Mouse (Mus musculus) megakaryocyte, adult 5-6 weeks (primary cell): Measurements from ENCODE around the gene Aox1. TPM values are rescaled to one million over a fixed set of nuclear protein-coding genes. Genes with fewer than 3 reads are reported as not detected.

ENCODE experiments used
- ATAC-seq: 2 replicates; pipeline ENCODE4 v1.8.0; 2016; ENCODE audit warnings: mild to moderate bottlenecking, inconsistent platforms; ENCODE audit not compliant: poor library complexity, severe bottlenecking
- total RNA-seq, 2 experiments: library from RNA; stranded (forward) in 1 of 2; stranded (reverse) in 1 of 2; fragments of 153-499, 151-499 nt in 1 of 2; fragments of 221-1000, 200-1000 nt in 1 of 2; gene quantifications; 2 replicates each; pipeline versions ENCODE4 v1.2.3 to v1.2.4; 2015 to 2017

Aox1 gene
- total RNA-seq, 2 experiments from 2014 or later, result 0.04 to 0.27 TPM

- no peak for ATAC-seq
These were observed 32.4 kb downstream of the Aox1 start for GRCm38 (mm10) chr1:58062131-58062530.

GRCm38 (mm10) chr1:58065151-58065550, 35.4 kb downstream of the Aox1 start:
- ATAC-seq, result no peak

- ATAC-seq, result no peak
These were observed 35.9 kb downstream of the Aox1 start for GRCm38 (mm10) chr1:58065606-58066005.

GRCm38 (mm10) chr1:58069181-58069580, 39.5 kb downstream of the Aox1 start:
- ATAC-seq, result no peak

- no peak for ATAC-seq
These were observed 40.4 kb downstream of the Aox1 start for GRCm38 (mm10) chr1:58070091-58070490.

GRCm38 (mm10) chr1:58071006-58071405, 41.3 kb downstream of the Aox1 start:
- ATAC-seq, result no peak

GRCm38 (mm10) chr1:58071509-58071908, 41.8 kb downstream of the Aox1 start:
- no peak for ATAC-seq

- no peak for ATAC-seq
These were observed 42.7 kb downstream of the Aox1 start for GRCm38 (mm10) chr1:58072416-58072815.

GRCm38 (mm10) chr1:58072991-58073730, 43.4 kb downstream of the Aox1 start:
- no peak for ATAC-seq

- no peak for ATAC-seq
These were observed 44.5 kb downstream of the Aox1 start for GRCm38 (mm10) chr1:58074266-58074665.

- no peak for ATAC-seq
These were observed 48.2 kb downstream of the Aox1 start for GRCm38 (mm10) chr1:58077882-58078281.

- ATAC-seq, result 0 out of 2 replicates have a peak, but pooled peaks have one; percentile 33
These were observed 48.7 kb downstream of the Aox1 start for GRCm38 (mm10) chr1:58078390-58078789.

- ATAC-seq, result no peak
These were observed 50.0 kb downstream of the Aox1 start for GRCm38 (mm10) chr1:58079689-58080088.

- no peak for ATAC-seq
These were observed 50.7 kb downstream of the Aox1 start for GRCm38 (mm10) chr1:58080446-58080845.

GRCm38 (mm10) chr1:58081356-58081755, 51.6 kb downstream of the Aox1 start:
- ATAC-seq, result no peak

- no peak for ATAC-seq
These were observed 59.6 kb downstream of the Aox1 start for GRCm38 (mm10) chr1:58089316-58089715.

- no peak for ATAC-seq
These were observed 60.5 kb downstream of the Aox1 start for GRCm38 (mm10) chr1:58090191-58090590.

- ATAC-seq, result no peak
These were observed 61.5 kb downstream of the Aox1 start for GRCm38 (mm10) chr1:58091213-58091612.

GRCm38 (mm10) chr1:58091992-58092560, 62.3 kb downstream of the Aox1 start:
- ATAC-seq, result no peak

- ATAC-seq, result no peak
These were observed 67.6 kb downstream of the Aox1 start for GRCm38 (mm10) chr1:58097338-58097737.

GRCm38 (mm10) chr1:58099119-58099518, 69.4 kb downstream of the Aox1 start:
- ATAC-seq, result peak; percentile 51

- peak; percentile 74 for ATAC-seq
These were observed 71.9 kb downstream of the Aox1 start for GRCm38 (mm10) chr1:58101531-58102146.
